Mouse (Mus musculus): ENCODE results near the gene Adamts1. TPM values are rescaled to one million over a fixed set of nuclear protein-coding genes. Genes with fewer than 3 reads are reported as not detected.

Adamts1 gene
- polyA plus RNA-seq, 1 experiment from 2014 or later = 70.7 TPM

GRCm38 (mm10) chr16:85793166-85793830 is 9.6 kb downstream of the Adamts1 start:
- Histone ChIP-seq H3K9me3 (ENCODE audit: control insufficient read depth, low read length) (no peaks in the 10 kb centered on the region), H3K9ac (ENCODE audit: low read depth, low read length) (no peak overlapping the region), H3K27me3 (ENCODE audit: control insufficient read depth, insufficient read depth, low read length) (no peaks in the 10 kb centered on the region), H3K27ac (ENCODE audit: low read depth, low read length) (no peak overlapping the region), H3K4me1 (ENCODE audit: control insufficient read depth, insufficient read depth, low read length) (no peaks in the 10 kb centered on the region), H3K36me3 (ENCODE audit: control insufficient read depth, insufficient read depth, low read length) (peaks cover 41% of the 10 kb centered on the region), H3K4me3 (ENCODE audit: low read length) (no peak overlapping the region), H3K4me2 (replicated peaks; ENCODE audit: low read depth, low read length) (no peak overlapping the region)
- WGBS = 87% methylated on average over 4 of the region's 4 CpGs
- ATAC-seq (ENCODE audit: low FRiP score, low TSS enrichment) = no peak

GRCm38 (mm10) chr16:85781076-85781475 is 21.8 kb downstream of the Adamts1 start:
- H3K27me3 ChIP-seq (ENCODE audit: control insufficient read depth, insufficient read depth, low read length) = no peaks in the 10 kb centered on the region
- H3K4me1 ChIP-seq (ENCODE audit: control insufficient read depth, insufficient read depth, low read length) = no peaks in the 10 kb centered on the region
- no peak overlapping the region for H3K4me2 ChIP-seq (replicated peaks; ENCODE audit: low read depth, low read length)
- H3K9me3 ChIP-seq (ENCODE audit: control insufficient read depth, low read length) = no peaks in the 10 kb centered on the region
- H3K4me3 ChIP-seq (ENCODE audit: low read length) = no peak overlapping the region
- H3K27ac ChIP-seq (ENCODE audit: low read depth, low read length) = no peak overlapping the region
- ATAC-seq (ENCODE audit: low FRiP score, low TSS enrichment) = no peak
- no peaks in the 10 kb centered on the region for H3K36me3 ChIP-seq (ENCODE audit: control insufficient read depth, insufficient read depth, low read length)
- WGBS = 82% methylated on average over 2 of the region's 2 CpGs
- no peak overlapping the region for H3K9ac ChIP-seq (ENCODE audit: low read depth, low read length)

GRCm38 (mm10) chr16:85779775-85780174 is 23.1 kb downstream of the Adamts1 start:
- Histone ChIP-seq H3K36me3 (ENCODE audit: control insufficient read depth, insufficient read depth, low read length) (no peaks in the 10 kb centered on the region), H3K27me3 (ENCODE audit: control insufficient read depth, insufficient read depth, low read length) (no peaks in the 10 kb centered on the region), H3K4me1 (ENCODE audit: control insufficient read depth, insufficient read depth, low read length) (no peaks in the 10 kb centered on the region), H3K4me2 (replicated peaks; ENCODE audit: low read depth, low read length) (no peak overlapping the region), H3K9ac (ENCODE audit: low read depth, low read length) (no peak overlapping the region), H3K27ac (ENCODE audit: low read depth, low read length) (no peak overlapping the region), H3K9me3 (ENCODE audit: control insufficient read depth, low read length) (no peaks in the 10 kb centered on the region), H3K4me3 (ENCODE audit: low read length) (no peak overlapping the region)
- ATAC-seq (ENCODE audit: low FRiP score, low TSS enrichment) = peak; percentile 78; the same call in 1 of the 2 replicates

- 69% methylated on average over 3 of the region's 3 CpGs for WGBS
Measured at GRCm38 (mm10) chr16:85772272-85772671, 30.6 kb downstream of the Adamts1 start.

GRCm38 (mm10) chr16:85767341-85767740 is 35.6 kb downstream of the Adamts1 start:
- Histone ChIP-seq H3K27ac (ENCODE audit: low read depth, low read length) (no peak overlapping the region), H3K36me3 (ENCODE audit: control insufficient read depth, insufficient read depth, low read length) (no peaks in the 10 kb centered on the region), H3K4me3 (ENCODE audit: low read length) (no peak overlapping the region), H3K9ac (ENCODE audit: low read depth, low read length) (no peak overlapping the region), H3K27me3 (ENCODE audit: control insufficient read depth, insufficient read depth, low read length) (no peaks in the 10 kb centered on the region), H3K4me1 (ENCODE audit: control insufficient read depth, insufficient read depth, low read length) (no peaks in the 10 kb centered on the region), H3K4me2 (replicated peaks; ENCODE audit: low read depth, low read length) (no peak overlapping the region), H3K9me3 (ENCODE audit: control insufficient read depth, low read length) (no peaks in the 10 kb centered on the region)
- 62% methylated on average over 4 of the region's 4 CpGs for WGBS
- no peak for ATAC-seq (ENCODE audit: low FRiP score, low TSS enrichment)

More at GRCm38 (mm10) chr16:85772272-85772671, 30.6 kb downstream of the Adamts1 start:
- no peak overlapping the region for H3K4me3 ChIP-seq (ENCODE audit: low read length)
- H3K9me3 ChIP-seq (ENCODE audit: control insufficient read depth, low read length) = no peaks in the 10 kb centered on the region
- no peaks in the 10 kb centered on the region for H3K27me3 ChIP-seq (ENCODE audit: control insufficient read depth, insufficient read depth, low read length)
- no peaks in the 10 kb centered on the region for H3K36me3 ChIP-seq (ENCODE audit: control insufficient read depth, insufficient read depth, low read length)
- no peak for ATAC-seq (ENCODE audit: low FRiP score, low TSS enrichment)
- H3K4me2 ChIP-seq (replicated peaks; ENCODE audit: low read depth, low read length) = no peak overlapping the region
- no peak overlapping the region for H3K27ac ChIP-seq (ENCODE audit: low read depth, low read length)
- no peak overlapping the region for H3K9ac ChIP-seq (ENCODE audit: low read depth, low read length)
- H3K4me1 ChIP-seq (ENCODE audit: control insufficient read depth, insufficient read depth, low read length) = no peaks in the 10 kb centered on the region

GRCm38 (mm10) chr16:85765697-85766096 is 37.2 kb downstream of the Adamts1 start:
- WGBS = 47% methylated on average over 8 of the region's 8 CpGs
- no peaks in the 10 kb centered on the region for H3K27me3 ChIP-seq (ENCODE audit: control insufficient read depth, insufficient read depth, low read length)
- no peak overlapping the region for H3K4me3 ChIP-seq (ENCODE audit: low read length)
- no peak overlapping the region for H3K9ac ChIP-seq (ENCODE audit: low read depth, low read length)
- H3K27ac ChIP-seq (ENCODE audit: low read depth, low read length) = no peak overlapping the region
- no peaks in the 10 kb centered on the region for H3K9me3 ChIP-seq (ENCODE audit: control insufficient read depth, low read length)
- ATAC-seq (ENCODE audit: low FRiP score, low TSS enrichment) = no peak
- no peaks in the 10 kb centered on the region for H3K36me3 ChIP-seq (ENCODE audit: control insufficient read depth, insufficient read depth, low read length)
- H3K4me2 ChIP-seq (replicated peaks; ENCODE audit: low read depth, low read length) = no peak overlapping the region
- H3K4me1 ChIP-seq (ENCODE audit: control insufficient read depth, insufficient read depth, low read length) = no peaks in the 10 kb centered on the region

GRCm38 (mm10) chr16:85765167-85765566 is 37.7 kb downstream of the Adamts1 start:
- ATAC-seq (ENCODE audit: low FRiP score, low TSS enrichment) = no peak
- 95% methylated on average over 6 of the region's 6 CpGs for WGBS
- Histone ChIP-seq H3K36me3 (ENCODE audit: control insufficient read depth, insufficient read depth, low read length) (no peaks in the 10 kb centered on the region), H3K4me3 (ENCODE audit: low read length) (no peak overlapping the region), H3K27me3 (ENCODE audit: control insufficient read depth, insufficient read depth, low read length) (no peaks in the 10 kb centered on the region), H3K9me3 (ENCODE audit: control insufficient read depth, low read length) (no peaks in the 10 kb centered on the region), H3K27ac (ENCODE audit: low read depth, low read length) (no peak overlapping the region), H3K9ac (ENCODE audit: low read depth, low read length) (no peak overlapping the region), H3K4me2 (replicated peaks; ENCODE audit: low read depth, low read length) (no peak overlapping the region), H3K4me1 (ENCODE audit: control insufficient read depth, insufficient read depth, low read length) (no peaks in the 10 kb centered on the region)

- Histone ChIP-seq H3K4me3 (ENCODE audit: low read length) (no peak overlapping the region), H3K4me1 (ENCODE audit: control insufficient read depth, insufficient read depth, low read length) (no peaks in the 10 kb centered on the region), H3K36me3 (ENCODE audit: control insufficient read depth, insufficient read depth, low read length) (no peaks in the 10 kb centered on the region), H3K4me2 (replicated peaks; ENCODE audit: low read depth, low read length) (no peak overlapping the region), H3K27ac (ENCODE audit: low read depth, low read length) (no peak overlapping the region), H3K9ac (ENCODE audit: low read depth, low read length) (no peak overlapping the region), H3K9me3 (ENCODE audit: control insufficient read depth, low read length) (no peaks in the 10 kb centered on the region), H3K27me3 (ENCODE audit: control insufficient read depth, insufficient read depth, low read length) (no peaks in the 10 kb centered on the region)
- no peak for ATAC-seq (ENCODE audit: low FRiP score, low TSS enrichment)
- 86% methylated on average over 10 of the region's 10 CpGs for WGBS
Measured at GRCm38 (mm10) chr16:85762052-85762665, 40.8 kb downstream of the Adamts1 start.

- Histone ChIP-seq H3K36me3 (ENCODE audit: control insufficient read depth, insufficient read depth, low read length) (no peaks in the 10 kb centered on the region), H3K4me2 (replicated peaks; ENCODE audit: low read depth, low read length) (no peak overlapping the region), H3K27me3 (ENCODE audit: control insufficient read depth, insufficient read depth, low read length) (no peaks in the 10 kb centered on the region), H3K4me1 (ENCODE audit: control insufficient read depth, insufficient read depth, low read length) (no peaks in the 10 kb centered on the region), H3K9me3 (ENCODE audit: control insufficient read depth, low read length) (no peaks in the 10 kb centered on the region), H3K9ac (ENCODE audit: low read depth, low read length) (no peak overlapping the region), H3K27ac (ENCODE audit: low read depth, low read length) (no peak overlapping the region), H3K4me3 (ENCODE audit: low read length) (no peak overlapping the region)
- no peak for ATAC-seq (ENCODE audit: low FRiP score, low TSS enrichment)
- whole genome bisulfite sequencing = 66% methylated on average over 7 of the region's 7 CpGs
Measured at GRCm38 (mm10) chr16:85760961-85761580, 41.8 kb downstream of the Adamts1 start.
